Mouse (Mus musculus): Measurements from ENCODE around the gene Grid1.

DNA sequence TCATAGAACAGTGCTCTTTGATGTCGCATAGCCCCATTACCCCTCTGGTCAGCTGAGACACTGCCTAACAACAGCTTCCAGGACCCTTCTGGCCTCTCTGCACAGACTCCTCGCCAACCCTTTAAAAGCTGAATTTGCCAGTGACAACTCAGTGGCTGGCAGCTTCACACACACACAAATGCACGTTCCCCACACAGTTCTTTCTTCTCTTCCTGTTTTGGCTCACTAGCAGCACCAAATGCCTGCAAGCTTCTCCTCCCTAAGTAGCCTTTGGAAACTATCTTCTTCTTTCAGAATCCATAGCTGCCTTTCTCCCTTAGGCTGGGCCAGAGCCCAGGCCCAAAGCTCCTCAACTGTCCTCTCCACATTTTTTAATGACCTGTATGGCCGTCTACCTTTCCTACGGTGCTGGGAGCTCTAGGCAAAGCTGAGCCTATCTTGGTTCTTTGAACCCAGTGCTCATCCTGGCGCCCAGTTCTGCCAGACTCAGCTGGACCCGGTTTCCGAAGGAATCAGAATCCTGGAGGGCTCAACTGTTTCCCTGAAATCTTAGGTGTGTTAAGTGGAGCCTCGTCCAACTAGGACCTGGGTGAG lies 1.4 kb upstream of the Grid1 start:
- TF ChIP-seq GATA1 (IDR thresholded peaks at IDR 0.05; ENCODE audit: borderline replicate concordance, low read length), result no peak
- no peak for TF ChIP-seq FLI1 (IDR thresholded peaks at IDR 0.05; ENCODE audit: low read length)
